Mouse (Mus musculus) neutrophil, adult 5-6 weeks (primary cell): ENCODE measurements around the gene Erbb4. TPM values are rescaled to one million over a fixed set of nuclear protein-coding genes. Genes with fewer than 3 reads are reported as not detected.

Source experiments
- ATAC-seq: fragments of 151-379, 151-347 bp; 2 replicates; pipeline ENCODE4 v1.8.0; 2017; ENCODE audit warnings: mild to moderate bottlenecking, moderate TSS enrichment; ENCODE audit not compliant: insufficient number of reproducible peaks, poor library complexity, low FRiP score, severe bottlenecking; ENCODE audit errors: extremely low read depth
- total RNA-seq: library from RNA; stranded (forward); fragments of 200-1000 nt; gene quantifications from 2 replicates; pipeline ENCODE4 v1.2.3, GENCODE M21; 2017

Gene Erbb4
- total RNA-seq, 1 experiment from 2014 or later = not detected

DNA sequence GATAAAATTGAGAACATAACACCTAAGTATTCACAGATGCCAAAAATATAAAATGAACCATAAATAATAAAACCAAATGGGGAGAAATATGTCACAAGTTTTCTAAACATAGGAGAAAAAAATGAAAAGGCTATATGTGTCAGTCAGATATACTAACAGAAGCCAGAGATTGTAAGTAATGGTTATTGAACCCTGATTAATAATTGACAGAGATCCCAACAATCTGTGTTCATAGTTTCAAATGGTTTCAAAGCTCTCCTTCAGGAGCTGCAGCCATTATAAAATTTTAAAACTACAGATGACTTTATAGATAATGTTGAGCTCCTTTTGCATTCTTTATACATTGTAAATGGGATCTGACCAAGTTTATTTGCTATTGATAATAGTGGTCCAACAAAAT lies 426.4 kb downstream of the Erbb4 start:
- no peak for ATAC-seq

DNA sequence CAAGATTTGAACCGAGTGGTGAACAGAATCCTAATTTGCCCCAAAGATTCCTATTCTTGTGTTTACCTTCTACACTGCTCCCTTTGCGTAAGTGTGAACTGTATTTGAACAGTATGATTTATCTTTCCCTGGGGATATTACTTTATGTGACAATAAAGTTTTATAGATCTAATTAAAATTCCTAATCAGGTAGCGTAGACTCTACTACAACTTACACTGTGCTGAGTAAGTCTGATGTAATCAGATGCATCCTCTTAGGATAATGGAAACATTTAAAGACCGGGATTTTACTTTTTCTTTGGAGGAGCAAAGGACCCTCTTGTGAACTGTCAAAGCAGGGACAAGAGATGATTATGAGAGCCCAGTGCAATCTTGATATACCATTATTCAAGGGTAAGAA lies 433.2 kb downstream of the Erbb4 start:
- no peak for ATAC-seq

GRCm38 (mm10) chr1:68666831-68667601 lies 440.8 kb downstream of the Erbb4 start:
- ATAC-seq = no peak

GRCm38 (mm10) chr1:68590475-68590874 lies 517.4 kb downstream of the Erbb4 start:
- no peak for ATAC-seq

GRCm38 (mm10) chr1:68573851-68574540 lies 533.9 kb downstream of the Erbb4 start:
- no peak for ATAC-seq

- ATAC-seq = no peak
These were observed 536.9 kb downstream of the Erbb4 start for GRCm38 (mm10) chr1:68570924-68571323.

DNA sequence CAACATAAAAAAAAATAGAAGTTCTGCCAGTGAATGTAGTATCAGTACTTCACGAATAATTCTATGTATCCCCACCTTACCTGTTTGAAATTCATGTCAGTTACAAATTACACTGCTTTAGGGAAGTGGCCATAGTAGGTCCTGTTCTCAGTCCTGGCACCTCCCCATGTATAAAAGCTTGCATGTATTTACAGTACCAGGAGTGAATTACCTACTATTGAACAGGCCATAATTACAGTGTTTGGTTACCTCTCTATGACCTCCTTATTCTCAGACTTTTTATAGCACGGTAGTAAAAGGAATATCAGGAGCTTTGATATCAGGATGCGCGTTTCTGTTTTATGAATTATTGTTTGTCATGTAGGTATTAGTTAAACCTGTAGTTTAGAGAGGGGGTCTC lies 564.9 kb downstream of the Erbb4 start:
- no peak for ATAC-seq

GRCm38 (mm10) chr1:68517820-68518219 lies 590.0 kb downstream of the Erbb4 start:
- ATAC-seq = no peak

- ATAC-seq = no peak
These were observed 604.0 kb downstream of the Erbb4 start for GRCm38 (mm10) chr1:68503873-68504272.

DNA sequence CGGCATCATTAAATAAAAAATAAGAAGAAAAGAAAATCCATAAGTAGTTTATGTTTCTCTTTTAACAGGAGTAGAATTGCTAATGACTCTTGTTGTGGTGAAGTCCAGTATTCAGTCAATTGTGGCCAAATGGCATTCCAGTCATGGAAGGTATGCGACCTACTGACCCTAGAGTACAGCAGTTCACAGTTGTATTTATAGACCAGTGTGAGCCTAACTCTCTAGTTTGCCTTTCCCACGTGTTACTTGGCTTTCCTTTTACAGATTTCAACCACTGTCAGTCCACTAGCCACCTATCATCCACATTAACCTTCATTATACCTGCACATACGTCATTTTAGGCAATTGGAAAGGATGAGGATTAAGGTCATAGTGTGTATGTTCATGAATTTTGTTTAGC lies 606.3 kb downstream of the Erbb4 start:
- ATAC-seq = no peak

- no peak for ATAC-seq
These were observed 641.4 kb downstream of the Erbb4 start for GRCm38 (mm10) chr1:68466390-68466960.

- no peak for ATAC-seq
These were observed 656.6 kb downstream of the Erbb4 start for GRCm38 (mm10) chr1:68451274-68451673.

- ATAC-seq = no peak
These were observed 683.4 kb downstream of the Erbb4 start for GRCm38 (mm10) chr1:68424336-68424983.

- no peak for ATAC-seq
These were observed 706.7 kb downstream of the Erbb4 start for GRCm38 (mm10) chr1:68401204-68401603.

DNA sequence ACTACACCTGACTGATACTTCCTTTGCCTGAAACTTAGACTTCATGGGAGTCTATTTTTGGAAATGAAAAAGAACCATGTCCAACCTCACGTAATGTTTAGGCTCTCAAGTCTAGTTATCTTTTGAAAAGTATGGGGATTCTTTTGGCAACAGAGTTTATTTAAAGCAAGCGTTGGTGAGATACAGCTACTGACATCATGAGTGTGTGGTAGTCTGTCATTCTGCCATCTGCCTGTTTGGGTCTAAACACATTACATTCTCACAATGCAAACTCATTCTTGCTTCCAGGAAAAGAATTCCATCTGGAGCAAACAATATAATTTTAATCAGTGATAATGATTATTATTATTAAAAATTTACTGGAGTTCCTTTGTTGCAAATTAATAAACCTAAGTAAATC lies 736.3 kb downstream of the Erbb4 start:
- no peak for ATAC-seq

GRCm38 (mm10) chr1:68333714-68334113 lies 774.1 kb downstream of the Erbb4 start:
- no peak for ATAC-seq

DNA sequence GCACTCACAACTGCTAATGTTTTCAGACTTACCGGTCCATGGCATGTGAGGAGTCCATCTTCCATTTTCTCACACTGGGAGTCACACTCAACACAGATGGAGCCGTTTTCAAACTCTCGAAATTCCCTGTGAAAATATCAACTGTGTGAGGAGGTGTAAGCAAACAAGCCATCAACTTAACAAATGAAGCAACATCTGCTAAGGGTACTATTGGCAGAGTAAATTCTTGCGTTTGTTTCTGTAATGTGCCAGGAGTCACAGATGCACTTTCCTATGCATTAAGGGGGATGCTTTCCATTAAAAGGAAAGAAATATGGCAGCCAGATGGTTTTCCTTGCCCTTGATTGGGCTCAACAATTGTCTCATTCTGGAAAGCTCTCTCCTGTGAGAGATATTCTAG lies 802.0 kb downstream of the Erbb4 start:
- ATAC-seq = no peak

- no peak for ATAC-seq
These were observed 823.4 kb downstream of the Erbb4 start for GRCm38 (mm10) chr1:68284443-68284842.

- no peak for ATAC-seq
These were observed 832.0 kb downstream of the Erbb4 start for GRCm38 (mm10) chr1:68275819-68276218.

- ATAC-seq = no peak
These were observed 929.3 kb downstream of the Erbb4 start for GRCm38 (mm10) chr1:68178580-68178979.
